Mouse (Mus musculus) E14TG2a.4 (cell line): ENCODE measurements at regions not wholly inside any gene's neighbourhood (a gene's known extent, or its start where the extent isn't known, plus 50 kb on each side); places are given as distances from the start of the nearest gene placed in this dataset.
A peak's percentile ranks its signal among the peaks of the same experiment; 100 is the strongest.

ENCODE experiments used
- H3K27me3 ChIP-seq: 2 replicates; pipeline ENCODE4 v1.6.1; 2014; ENCODE audit warnings: low read length, control low read depth; ENCODE audit not compliant: insufficient read depth
- H3K36me3 ChIP-seq: 2 replicates; pipeline ENCODE4 v1.6.1; 2014; ENCODE audit warnings: low read length, control low read depth; ENCODE audit not compliant: insufficient read depth
- H3K4me1 ChIP-seq: replicated peaks from 2 replicates; pipeline ENCODE4 v1.6.1; 2014; ENCODE audit warnings: low read depth, low read length, control low read depth
- H3K4me3 ChIP-seq: replicated peaks from 2 replicates; pipeline ENCODE4 v1.5.1; 2014; ENCODE audit warnings: mild to moderate bottlenecking, low read length
- H3K9me3 ChIP-seq: 2 replicates; pipeline ENCODE4 v1.6.1; 2014; ENCODE audit warnings: low read length, control low read depth
- CTCF ChIP-seq: conservative IDR thresholded peaks from 2 replicates; pipeline ENCODE4 v1.5.1; 2014; ENCODE audit warnings: low read length
- NANOG ChIP-seq: IDR thresholded peaks from 2 replicates; pipeline ENCODE4 v1.6.1; 2014; ENCODE audit warnings: borderline replicate concordance, low read length, mixed read lengths
- POU5F1 ChIP-seq: IDR thresholded peaks from 2 replicates; pipeline ENCODE4 v1.6.1; 2014; ENCODE audit warnings: low read length, borderline replicate concordance

DNA sequence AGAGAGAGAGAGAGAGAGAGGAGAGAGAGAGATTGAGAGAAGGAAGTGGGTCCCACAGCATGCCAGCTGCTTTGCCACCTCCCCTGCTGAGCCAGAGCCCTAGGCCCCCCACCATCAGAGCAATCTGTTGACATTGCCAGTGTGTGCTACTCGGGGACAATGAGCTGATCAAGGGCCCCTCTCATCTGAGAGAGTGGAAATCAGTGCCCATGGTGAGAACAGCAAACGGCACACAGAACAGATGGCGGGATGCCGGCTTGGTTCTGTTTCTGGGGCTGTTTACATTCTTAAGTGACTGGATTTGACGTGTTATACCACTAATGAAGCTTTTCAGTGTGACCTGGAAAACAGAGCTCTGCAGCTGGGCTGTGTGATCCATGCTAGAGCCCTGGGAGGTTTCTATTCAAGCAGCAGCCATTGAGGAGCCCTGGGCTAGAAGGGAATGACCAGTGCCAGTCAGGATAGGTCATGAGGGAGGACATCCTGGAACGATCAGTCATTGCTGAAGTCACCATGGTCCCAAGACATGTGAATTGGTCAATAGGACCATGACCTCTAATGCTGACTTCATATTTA is 296.0 kb downstream of the Irx2 start:
- TF ChIP-seq CTCF = no peak
- TF ChIP-seq NANOG = no peak
- TF ChIP-seq POU5F1 = no peak
- Histone ChIP-seq H3K27me3 (peaks cover 6% of the 10 kb centered on the region; the same call in 1 of the 2 replicates), H3K4me1 (no peaks in the 10 kb centered on the region), H3K9me3 (no peaks in the 10 kb centered on the region), H3K4me3 (no peak overlapping the region), H3K36me3 (no peaks in the 10 kb centered on the region)

DNA sequence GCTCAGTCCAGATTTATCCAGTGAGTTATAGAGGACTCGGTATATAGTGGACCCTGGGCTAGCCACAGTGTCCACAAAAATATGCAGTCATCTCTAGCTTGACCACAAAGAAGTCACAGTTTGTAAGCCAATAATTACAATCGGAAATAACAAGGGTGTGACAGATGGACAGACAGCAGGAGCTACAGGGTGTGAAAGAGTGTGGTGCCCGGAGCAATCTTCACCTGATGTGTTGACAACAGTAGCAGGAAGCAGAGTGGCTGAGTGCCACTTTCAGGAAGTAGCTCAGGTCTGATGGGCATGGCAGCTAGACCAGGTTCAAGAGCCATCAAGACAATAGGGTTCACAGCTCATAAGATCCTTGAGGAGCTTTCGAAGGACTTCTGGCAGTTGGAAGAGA is 308.6 kb downstream of the Irx2 start:
- H3K36me3 ChIP-seq = no peaks in the 10 kb centered on the region
- no peak overlapping the region for H3K4me3 ChIP-seq
- H3K27me3 ChIP-seq = no peaks in the 10 kb centered on the region
- H3K9me3 ChIP-seq = peaks cover 11% of the 10 kb centered on the region
- peaks cover 6% of the 10 kb centered on the region for H3K4me1 ChIP-seq
- TF ChIP-seq CTCF = no peak
- no peak for TF ChIP-seq NANOG
- TF ChIP-seq POU5F1 = no peak

DNA sequence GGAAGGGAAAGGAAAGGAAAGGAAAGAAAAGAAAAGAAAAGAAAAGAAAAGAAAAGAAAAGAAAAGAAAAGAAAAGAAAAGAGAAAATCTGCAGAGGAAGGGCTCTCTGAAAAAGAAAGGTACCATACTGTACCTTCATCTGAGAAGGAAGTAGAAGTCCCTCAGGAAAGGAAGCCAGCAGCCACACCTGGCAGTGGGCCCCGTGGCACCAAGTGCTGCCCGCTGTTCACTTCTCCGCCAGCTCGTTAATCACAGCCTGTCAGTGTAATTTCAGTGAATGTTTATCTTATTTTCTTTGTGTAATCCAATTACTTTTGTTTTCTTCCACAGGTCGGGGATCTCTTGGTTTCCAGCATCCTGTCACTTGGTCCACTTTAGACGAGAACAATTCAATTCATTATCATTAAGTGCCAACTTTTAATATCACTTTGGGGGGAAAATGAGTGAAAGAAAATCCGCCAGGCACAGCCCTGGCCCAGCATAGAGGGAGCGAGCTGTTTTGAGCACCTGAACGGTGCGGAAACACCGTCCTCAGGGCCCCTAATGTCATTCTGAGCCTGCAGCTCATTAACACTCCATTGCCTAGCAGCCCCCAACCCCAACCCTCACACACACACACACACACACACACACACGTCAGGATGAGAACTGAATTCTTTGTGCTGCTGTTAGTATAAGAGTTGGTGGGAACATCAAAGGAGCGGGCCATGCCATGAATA is 309.7 kb downstream of the Irx2 start:
- Histone ChIP-seq H3K9me3 (peaks cover 20% of the 10 kb centered on the region), H3K4me3 (no peak overlapping the region), H3K36me3 (no peaks in the 10 kb centered on the region), H3K4me1 (peaks cover 6% of the 10 kb centered on the region), H3K27me3 (no peaks in the 10 kb centered on the region)
- TF ChIP-seq CTCF (no peak), POU5F1 (no peak), NANOG (no peak)

DNA sequence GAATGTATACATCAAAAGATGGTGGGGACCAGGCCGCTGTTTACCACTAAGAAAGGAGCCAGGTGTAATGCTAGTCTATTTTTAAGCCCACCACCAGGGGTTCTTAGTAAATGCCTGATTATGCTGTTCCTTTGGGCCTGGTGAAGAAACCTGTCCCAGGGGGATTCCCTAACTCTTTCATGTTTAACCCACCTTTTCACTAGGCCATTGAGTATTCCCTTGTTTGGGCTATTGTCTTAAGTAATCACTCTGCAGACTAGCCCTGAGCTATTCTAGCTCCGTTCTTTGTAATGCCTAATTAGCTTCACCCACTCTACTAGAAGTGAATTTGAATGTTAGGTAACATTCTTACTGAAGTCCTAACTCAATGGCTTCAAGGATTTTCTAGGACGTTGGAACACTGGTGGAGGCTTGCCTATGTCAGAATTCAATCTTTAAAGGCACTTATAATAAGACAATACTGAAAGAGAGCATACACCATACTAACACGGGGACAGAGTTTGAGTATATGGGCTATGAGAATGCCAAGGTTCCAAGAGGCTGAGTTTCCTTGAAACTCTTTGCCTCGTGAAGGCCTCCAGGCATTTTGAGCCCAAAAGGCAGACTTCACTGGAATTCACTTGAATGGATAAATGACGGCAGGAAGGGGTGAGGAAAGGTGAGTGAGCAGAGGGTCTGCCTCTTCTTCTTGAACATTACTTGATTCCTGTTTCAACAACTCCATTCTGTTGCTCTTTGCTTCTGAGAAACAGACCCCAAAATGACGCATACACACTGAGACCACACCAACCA is 312.7 kb upstream of the Irx4 start:
- TF ChIP-seq POU5F1 (no peak), NANOG (peak; percentile 96), CTCF (0 out of 2 replicates have a peak, but pooled peaks have one; percentile 12)
- Histone ChIP-seq H3K36me3 (no peaks in the 10 kb centered on the region), H3K27me3 (peaks cover 8% of the 10 kb centered on the region), H3K4me1 (peaks cover 27% of the 10 kb centered on the region), H3K4me3 (no peak overlapping the region), H3K9me3 (peaks cover 33% of the 10 kb centered on the region)

DNA sequence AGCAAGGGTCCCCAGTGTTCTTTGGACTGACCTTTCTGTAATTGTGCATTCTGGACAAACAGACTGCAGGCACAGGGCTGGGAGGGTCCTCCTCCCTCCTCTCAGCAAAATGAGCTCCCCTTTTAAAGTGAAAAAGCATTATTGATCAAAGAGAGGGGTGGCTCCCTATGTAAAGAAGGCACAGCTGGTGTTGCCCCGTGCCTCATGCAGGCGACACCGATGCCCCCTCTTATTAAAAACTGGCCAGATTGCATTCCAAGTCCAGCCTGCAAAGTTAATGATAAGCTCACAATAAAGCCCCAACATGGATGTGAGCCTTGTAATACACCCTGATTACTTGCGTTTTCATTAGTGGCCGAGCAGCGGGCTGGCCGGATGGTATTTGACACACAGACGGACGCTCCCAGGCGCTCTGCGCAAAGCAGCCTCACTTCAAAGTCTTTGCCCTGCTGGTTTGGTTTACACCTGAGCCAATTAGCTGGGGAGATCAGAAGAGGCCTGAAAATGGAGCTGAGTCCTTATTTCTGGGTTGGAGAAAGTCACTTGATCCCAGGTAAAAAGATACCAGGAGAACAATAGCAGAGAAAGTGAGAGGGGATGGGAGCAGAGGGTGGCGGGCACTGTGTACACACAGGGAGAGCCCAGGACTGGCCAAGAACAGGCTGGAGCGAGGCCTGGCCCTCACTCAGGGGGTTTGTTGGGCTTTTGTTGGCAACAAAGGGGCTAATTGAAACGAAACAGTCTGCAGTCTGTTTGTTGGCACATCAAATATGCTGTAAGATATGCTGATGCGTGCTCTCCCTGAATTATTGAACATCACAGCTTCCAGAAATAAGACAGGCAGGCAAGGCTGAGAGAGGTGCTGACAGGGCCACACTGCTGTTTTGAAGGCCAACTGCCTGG is 301.4 kb upstream of the Irx4 start:
- Histone ChIP-seq H3K36me3 (no peaks in the 10 kb centered on the region), H3K4me1 (no peaks in the 10 kb centered on the region), H3K9me3 (no peaks in the 10 kb centered on the region), H3K4me3 (no peak overlapping the region), H3K27me3 (peaks cover 11% of the 10 kb centered on the region; the same call in 1 of the 2 replicates)
- no peak for TF ChIP-seq CTCF
- no peak for TF ChIP-seq POU5F1
- TF ChIP-seq NANOG = no peak

DNA sequence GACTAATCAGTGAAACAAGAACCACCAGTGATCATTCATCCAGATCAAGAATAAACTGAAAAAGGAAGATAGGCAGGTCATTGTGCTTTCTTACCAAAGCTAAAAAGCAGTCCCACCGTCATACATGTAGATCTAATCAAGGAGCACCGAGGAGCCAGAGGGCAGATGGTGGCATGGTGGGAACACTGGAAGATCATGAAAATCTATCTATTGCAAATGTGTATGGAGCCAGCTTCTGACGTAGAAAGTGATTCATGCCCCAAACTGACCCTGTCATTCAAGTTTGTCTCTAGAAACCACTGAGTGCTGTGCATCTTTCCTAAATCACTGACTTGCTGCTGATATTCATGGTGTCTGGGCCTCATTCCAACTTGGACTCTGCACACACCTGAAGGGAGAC is 299.0 kb upstream of the Irx4 start:
- H3K36me3 ChIP-seq = no peaks in the 10 kb centered on the region
- no peak for TF ChIP-seq CTCF
- H3K9me3 ChIP-seq = no peaks in the 10 kb centered on the region
- H3K4me1 ChIP-seq = no peaks in the 10 kb centered on the region
- H3K4me3 ChIP-seq = no peak overlapping the region
- H3K27me3 ChIP-seq = peaks cover 11% of the 10 kb centered on the region; the same call in 1 of the 2 replicates

DNA sequence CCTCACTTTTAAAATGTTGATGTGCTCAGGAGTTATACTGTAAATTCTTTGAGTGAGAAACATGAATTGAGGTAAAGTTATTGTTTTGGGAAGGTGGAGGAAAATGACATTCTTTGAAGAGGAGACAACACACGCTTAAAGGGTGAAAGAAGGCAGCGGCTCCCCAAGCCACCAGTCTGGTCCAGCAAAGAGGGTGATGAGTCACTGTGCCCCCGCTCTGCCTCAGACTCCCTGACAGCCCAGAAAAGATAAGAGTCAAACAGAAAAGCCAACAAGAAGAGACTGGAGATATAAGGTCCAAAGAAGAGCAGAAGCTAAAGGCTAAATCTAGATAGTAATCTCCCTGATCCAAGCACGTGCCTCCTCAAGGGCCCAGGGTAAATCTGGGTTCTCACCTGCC is 288.1 kb upstream of the Irx4 start:
- TF ChIP-seq POU5F1 = no peak
- no peak for TF ChIP-seq CTCF
- TF ChIP-seq NANOG = no peak
- H3K36me3 ChIP-seq = no peaks in the 10 kb centered on the region

DNA sequence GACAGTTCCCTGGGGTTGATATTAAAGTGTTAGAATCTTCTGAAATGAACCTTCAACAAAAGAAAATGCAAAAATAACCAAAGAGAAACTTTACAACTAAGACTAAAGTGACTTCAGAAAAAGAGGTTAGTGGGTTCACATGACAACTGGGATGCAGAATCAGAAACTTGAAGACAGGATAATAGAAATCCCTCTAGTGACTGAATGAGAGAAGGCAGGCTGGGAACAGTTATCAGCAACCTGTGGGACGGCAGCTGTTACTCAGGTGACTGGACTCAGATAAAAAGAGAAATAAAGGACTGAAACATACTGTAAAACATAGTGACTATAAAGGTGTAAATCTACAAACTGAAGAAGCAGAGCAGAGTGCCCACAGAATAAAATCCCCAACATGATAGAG is 287.4 kb upstream of the Irx4 start:
- Histone ChIP-seq H3K36me3 (no peaks in the 10 kb centered on the region), H3K9me3 (no peaks in the 10 kb centered on the region), H3K27me3 (peaks cover 3% of the 10 kb centered on the region), H3K4me3 (no peak overlapping the region), H3K4me1 (no peaks in the 10 kb centered on the region)
- TF ChIP-seq NANOG = no peak
- peak; percentile 24; the same call in 1 of the 2 replicates for TF ChIP-seq CTCF

More for the DNA sequence above, 288.1 kb upstream of the Irx4 start:
- Histone ChIP-seq H3K27me3 (peaks cover 3% of the 10 kb centered on the region), H3K9me3 (no peaks in the 10 kb centered on the region), H3K4me1 (no peaks in the 10 kb centered on the region), H3K4me3 (no peak overlapping the region)
